Mouse (Mus musculus) heart, postnatal 0 days (tissue): Measurements from ENCODE around the gene Gm2431. TPM values are rescaled to one million over a fixed set of nuclear protein-coding genes. Genes with fewer than 3 reads are reported as not detected.
"Not testable (repeated sequence)": the region's sequence is repeated elsewhere in the genome, so short reads cannot be mapped to it uniquely, and the experiment has no call there.

ENCODE experiments used
- ATAC-seq: fragments of 200-750 bp; cut with Nextera tagmentation; 2 replicates; pipeline ENCODE4 v1.8.0; 2017; ENCODE audit warnings: low read depth, moderate number of reproducible peaks, moderate library complexity; ENCODE audit not compliant: insufficient read depth
- DNase-seq: peaks from one replicate; pipeline ENCODE4 v3.0.0-alpha.2; 2016; ENCODE audit warnings: low spot score
- H3K27ac ChIP-seq: fragments of 300-500 bp; sonication (generic); 2 replicates; pipeline ENCODE4 v1.5.1; 2014; ENCODE audit warnings: low read depth, mild to moderate bottlenecking
- H3K27me3 ChIP-seq: fragments of 300-500 bp; sonication (generic); 2 replicates; pipeline ENCODE4 v1.6.1; 2014; ENCODE audit warnings: low read length, mixed read lengths; ENCODE audit not compliant: control insufficient read depth, insufficient read depth
- H3K36me3 ChIP-seq: fragments of 300-500 bp; sonication (generic); replicated peaks from 2 replicates; pipeline ENCODE4 v1.6.1; 2014; ENCODE audit warnings: low read length, mixed read lengths; ENCODE audit not compliant: control insufficient read depth, insufficient read depth
- H3K4me1 ChIP-seq: fragments of 300-500 bp; sonication (generic); 2 replicates; pipeline ENCODE4 v1.6.1; 2014; ENCODE audit warnings: antibody characterized with exemption; ENCODE audit not compliant: control insufficient read depth, insufficient read depth
- H3K4me2 ChIP-seq: fragments of 300-500 bp; sonication (generic); 2 replicates; pipeline ENCODE4 v1.6.1; 2014; ENCODE audit warnings: low read depth, mild to moderate bottlenecking, low read length, moderate library complexity
- H3K4me3 ChIP-seq: fragments of 300-500 bp; sonication (generic); 2 replicates; pipeline ENCODE4 v1.5.1; 2014; ENCODE audit warnings: low read depth, low read length
- H3K9ac ChIP-seq: fragments of 300-500 bp; sonication (generic); replicated peaks from 2 replicates; pipeline ENCODE4 v1.6.1; 2014; ENCODE audit warnings: low read depth, low read length, mixed read lengths
- H3K9me3 ChIP-seq: fragments of 300-500 bp; sonication (generic); replicated peaks from 2 replicates; pipeline ENCODE4 v1.6.1; 2016; ENCODE audit warnings: low read length; ENCODE audit not compliant: control insufficient read depth
- CTCF ChIP-seq: IDR thresholded peaks from 2 replicates; pipeline ENCODE4 v1.5.1; 2016; ENCODE audit warnings: antibody characterized with exemption, control low read depth, low read depth
- EP300 ChIP-seq: IDR thresholded peaks from 2 replicates; pipeline ENCODE4 v1.6.1; 2016; ENCODE audit warnings: antibody characterized with exemption, low read depth
- WGBS: fragments of 180-500 bp; shearing (Covaris S2); extraction: QIAGEN DNeasy Blood & Tissue Kit; methylation state at CpG from one replicate; pipeline ENCODE4 v1.1.7; 2014; 5-methylcytosine and 5-hydroxymethylcytosine counted together
- polyA plus RNA-seq: library from polyadenylated mRNA; unstranded; fragments of >200 nt; fragmentation: Nextera tagmentation; extraction: Ambion mirVana; gene quantifications from 2 replicates; pipeline ENCODE4 v1.2.1, GENCODE M21; 2015
- total RNA-seq: library from RNA; depleted of rRNA; stranded (reverse); fragments of >200 nt; gene quantifications from 2 replicates; pipeline ENCODE4 v1.2.3, GENCODE M21; 2014; ENCODE audit warnings: low replicate concordance

Gm2431 gene
- total and polyA plus RNA-seq, 2 experiments from 2014 or later: not detected

GRCm38 (mm10) chr7:142279291-142279690, 21.1 kb upstream of the Gm2431 start:
- DNase-seq: not testable (repeated sequence)
- 67% methylated on average over 1 of the region's 1 CpGs for WGBS

DNA sequence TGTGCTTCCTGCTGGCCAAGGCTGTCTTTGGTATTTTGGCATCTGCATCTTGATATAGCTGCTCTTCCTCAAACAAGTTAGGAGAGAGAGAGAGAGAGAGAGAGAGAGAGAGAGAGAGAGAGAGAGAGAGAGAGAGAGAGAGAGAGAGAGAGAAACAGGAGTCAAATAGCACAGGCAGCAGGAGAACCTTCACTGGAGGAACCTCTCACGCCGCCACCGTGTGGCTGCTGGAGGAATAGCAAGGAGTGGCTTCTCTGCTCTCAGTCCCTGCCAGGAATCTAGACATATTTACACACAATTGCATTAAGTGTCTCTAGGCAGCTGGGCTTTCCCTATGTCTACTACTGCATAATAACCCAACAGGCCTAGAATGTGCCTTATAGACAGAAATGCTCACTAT, 20.0 kb upstream of the Gm2431 start:
- H3K36me3 ChIP-seq, H3K27ac ChIP-seq, H3K4me1 ChIP-seq, H3K9me3 ChIP-seq, H3K4me2 ChIP-seq, H3K4me3 ChIP-seq, H3K27me3 ChIP-seq, H3K9ac ChIP-seq, ATAC-seq: not testable (repeated sequence)
- WGBS: 3% methylated on average over 3 of the region's 3 CpGs
- peak; percentile 66 for TF ChIP-seq CTCF
- peak; percentile 53 for DNase-seq

More at GRCm38 (mm10) chr7:142279291-142279690, 21.1 kb upstream of the Gm2431 start:
- not testable (repeated sequence) for H3K27ac ChIP-seq, H3K4me2 ChIP-seq, H3K9ac ChIP-seq, H3K9me3 ChIP-seq, ATAC-seq, H3K4me3 ChIP-seq, H3K36me3 ChIP-seq, H3K27me3 ChIP-seq, H3K4me1 ChIP-seq
- peak; percentile 22 for TF ChIP-seq CTCF

DNA sequence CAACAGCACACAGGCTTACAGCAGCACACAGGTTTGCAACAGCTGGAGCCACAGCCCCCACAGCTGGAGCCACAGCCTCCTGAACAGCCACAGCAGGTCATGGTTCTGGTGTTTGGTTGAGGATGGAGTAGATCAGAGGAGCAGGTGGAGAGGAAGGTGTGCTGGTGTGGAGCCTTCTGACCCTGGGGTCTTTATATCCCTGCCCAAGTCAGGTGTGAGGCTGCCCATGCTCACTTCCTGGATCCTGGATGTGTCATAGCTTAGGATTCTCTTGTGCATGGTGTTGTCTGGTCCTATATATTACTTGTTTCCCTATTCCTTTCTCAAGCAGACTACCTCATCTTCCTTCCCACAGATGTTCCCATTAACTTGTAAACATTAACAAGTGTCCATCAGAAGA, 16.1 kb upstream of the Gm2431 start, which contains the start of gene Gm4559:
Gene Gm4559, minus strand, starts transcription at position 101 of the 400 bp plus-strand sequence.
- not testable (repeated sequence) for H3K4me3 ChIP-seq, H3K9me3 ChIP-seq, H3K4me2 ChIP-seq, H3K27me3 ChIP-seq, H3K27ac ChIP-seq, H3K36me3 ChIP-seq, H3K9ac ChIP-seq, H3K4me1 ChIP-seq, ATAC-seq, DNase-seq

DNA sequence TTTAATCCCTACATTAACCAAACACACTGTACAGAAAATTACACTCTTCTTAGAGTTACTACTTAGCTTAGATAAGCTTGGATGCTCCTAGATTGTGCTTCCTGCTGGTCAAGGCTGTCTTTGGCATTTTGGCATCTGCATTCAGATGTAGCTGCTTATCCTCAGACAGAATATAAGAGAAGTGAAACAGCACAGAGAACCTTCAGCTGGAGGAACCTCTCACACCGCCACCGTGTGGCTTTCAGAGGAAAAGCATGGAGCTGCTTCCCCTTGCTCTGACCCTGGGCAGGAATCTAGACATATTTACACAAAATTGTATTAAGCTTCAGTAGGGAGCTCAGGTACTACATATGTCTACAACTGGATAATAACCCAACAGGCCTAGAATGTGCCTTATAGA, 2.6 kb downstream of the Gm2431 start:
- WGBS: 0% methylated on average over 2 of the region's 2 CpGs
- DNase-seq (peak; percentile 35), ATAC-seq (0 out of 2 replicates have a peak, but pooled peaks have one; percentile 24)
- TF ChIP-seq CTCF (peak; percentile 60), EP300 (no peak)
- no peak overlapping the region for H3K4me3 ChIP-seq
- H3K27ac ChIP-seq: no peak overlapping the region
- no peaks in the 10 kb centered on the region for H3K9me3 ChIP-seq
- H3K27me3 ChIP-seq: no peaks in the 10 kb centered on the region
- H3K36me3 ChIP-seq: no peaks in the 10 kb centered on the region
- H3K9ac ChIP-seq: no peak overlapping the region
- H3K4me1 ChIP-seq: no peaks in the 10 kb centered on the region
- no peak overlapping the region for H3K4me2 ChIP-seq

DNA sequence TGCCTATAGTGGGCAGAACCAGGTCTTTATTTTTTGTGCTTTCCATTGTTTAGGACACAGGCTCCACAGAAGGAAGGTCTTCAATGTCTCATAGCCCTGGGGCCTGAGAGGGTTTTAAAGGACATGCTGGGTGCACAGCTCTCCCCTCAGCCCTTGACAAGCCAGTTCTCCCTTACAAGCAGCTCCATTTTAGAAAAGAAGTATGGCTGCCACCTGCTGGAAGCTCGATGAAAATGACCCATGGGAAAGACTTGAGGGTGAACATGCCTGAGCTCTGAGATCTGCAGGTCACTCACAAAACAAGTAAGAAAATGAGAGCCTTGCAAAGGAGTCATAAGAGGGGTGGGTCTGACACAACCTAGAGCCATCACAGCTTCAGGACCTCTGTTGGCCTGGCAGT, 8.3 kb downstream of the Gm2431 start:
- no peak overlapping the region for H3K4me2 ChIP-seq
- peak; percentile 30 for DNase-seq
- no peaks in the 10 kb centered on the region for H3K36me3 ChIP-seq
- H3K27me3 ChIP-seq: no peaks in the 10 kb centered on the region
- no peak overlapping the region for H3K4me3 ChIP-seq
- ATAC-seq: no peak
- 3% methylated on average over 1 of the region's 1 CpGs for WGBS
- TF ChIP-seq CTCF: peak; percentile 63
- TF ChIP-seq EP300: no peak
- H3K4me1 ChIP-seq: no peaks in the 10 kb centered on the region
- no peak overlapping the region for H3K27ac ChIP-seq
- no peak overlapping the region for H3K9ac ChIP-seq
- no peaks in the 10 kb centered on the region for H3K9me3 ChIP-seq

DNA sequence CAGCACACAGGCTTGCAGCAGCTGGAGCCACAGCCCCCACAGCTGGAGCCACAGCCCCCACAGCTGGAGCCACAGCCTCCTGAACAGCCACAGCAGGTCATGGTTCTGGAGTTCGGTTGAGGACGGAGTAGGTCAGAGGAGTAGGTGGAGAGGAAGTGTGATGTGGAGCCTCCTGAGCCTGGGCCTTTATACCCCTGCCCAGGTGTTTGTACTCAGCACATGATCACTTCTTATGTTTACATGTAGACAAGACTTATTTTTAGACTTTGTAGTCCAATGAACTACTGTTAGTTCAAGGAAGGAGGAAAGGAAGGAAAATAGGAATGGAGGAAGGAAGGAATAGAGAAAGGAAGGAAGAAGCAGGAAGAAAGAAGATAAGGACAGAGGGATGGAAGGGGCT, 17.2 kb downstream of the Gm2431 start, which contains the start of gene Gm40460:
Gene Gm40460, minus strand, starts transcription at position 101 of the 400 bp plus-strand sequence.
- TF ChIP-seq CTCF (no peak), EP300 (no peak)
- Histone ChIP-seq H3K4me3 (no peak within 1 kb of the TSS), H3K27ac (no peak within 1 kb of the TSS), H3K36me3 (no peaks in the 10 kb centered on the region), H3K9me3 (no peaks in the 10 kb centered on the region), H3K4me1 (no peaks in the 10 kb centered on the region), H3K27me3 (no peaks in the 10 kb centered on the region), H3K4me2 (no peak within 1 kb of the TSS), H3K9ac (no peak within 1 kb of the TSS)
- no peak for DNase-seq
- no peak for ATAC-seq
- 37% methylated on average over 2 of the region's 2 CpGs for WGBS
